Mouse (Mus musculus) ES-E14 (cell line): ENCODE data around the gene Anxa6.

Experiments used
- CHD2 ChIP-seq: IDR thresholded peaks from 2 replicates; pipeline ENCODE4 v1.6.1; 2014; ENCODE audit warnings: mild to moderate bottlenecking, low read depth, low read length, inconsistent platforms
- HCFC1 ChIP-seq: IDR thresholded peaks from 2 replicates; pipeline ENCODE4 v1.6.1; 2012; ENCODE audit warnings: low read length, inconsistent platforms, borderline replicate concordance; ENCODE audit not compliant: insufficient read depth
- MAFK ChIP-seq: IDR thresholded peaks from 2 replicates; pipeline ENCODE4 v1.6.1; 2014; ENCODE audit warnings: mild to moderate bottlenecking, low read depth, low read length, inconsistent platforms; ENCODE audit not compliant: insufficient read depth

GRCm38 (mm10) chr11:54998708-54999107 is 34.5 kb downstream of the Anxa6 start:
- TF ChIP-seq HCFC1 (no peak), MAFK (no peak), CHD2 (no peak)
